Mouse (Mus musculus): ENCODE measurements around the gene Bnipl. TPM values are rescaled to one million over a fixed set of nuclear protein-coding genes. Genes with fewer than 3 reads are reported as not detected.

Gene Bnipl
- polyA plus RNA-seq, 1 experiment from 2014 or later, result 0.22 TPM

DNA sequence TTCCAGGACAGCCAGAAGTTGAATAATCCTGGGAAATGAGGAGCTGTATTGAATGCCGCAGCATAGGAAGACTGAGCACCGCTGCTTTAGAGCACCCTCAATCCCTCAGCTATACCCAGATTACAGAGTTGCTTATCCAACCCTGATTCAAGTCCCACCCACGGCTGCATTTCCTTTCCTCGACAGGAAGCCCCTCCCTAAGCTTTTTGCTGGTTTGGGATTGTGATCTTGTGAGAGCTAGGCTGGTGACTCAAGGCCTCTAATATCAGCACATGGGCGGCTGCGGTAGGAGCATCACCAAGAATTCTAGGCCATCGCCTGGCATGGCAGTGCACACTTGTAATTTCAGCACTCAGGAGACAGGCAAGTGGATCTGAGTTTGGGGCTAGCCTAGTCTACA, 35.5 kb upstream of the Bnipl start:
- WGBS, result 90% methylated on average over 7 of the region's 7 CpGs
- Histone ChIP-seq H3K27ac (no peak overlapping the region), H3K9ac (no peak overlapping the region), H3K4me3 (no peak overlapping the region), H3K4me2 (no peak overlapping the region), H3K36me3 (replicated peaks) (peaks cover 12% of the 10 kb centered on the region; the same call in 1 of the 2 replicates), H3K4me1 (peaks cover 24% of the 10 kb centered on the region), H3K27me3 (replicated peaks) (no peaks in the 10 kb centered on the region), H3K9me3 (no peaks in the 10 kb centered on the region)
- ATAC-seq (replicated peaks), result no peak

DNA sequence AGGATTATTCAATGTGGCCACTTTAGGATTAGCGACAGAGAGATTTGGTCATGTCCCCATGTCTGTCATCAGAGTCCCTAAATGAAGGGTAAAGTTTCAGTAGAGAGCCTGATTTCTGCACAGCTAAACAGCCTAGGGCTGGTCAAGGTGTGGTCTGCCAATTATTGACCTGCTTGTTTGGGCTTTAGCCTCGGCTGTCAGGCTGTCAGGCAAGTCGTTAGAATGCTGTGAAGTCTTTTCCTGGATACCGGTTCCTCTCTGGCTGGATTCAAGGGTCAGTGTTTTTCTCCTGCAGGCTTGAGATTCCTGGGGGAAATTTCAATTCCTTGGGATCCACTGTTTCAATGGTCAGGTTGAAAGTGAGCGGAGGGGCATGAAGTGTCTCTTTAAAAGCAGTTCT, 35.0 kb upstream of the Bnipl start:
- Histone ChIP-seq H3K4me2 (no peak overlapping the region), H3K27me3 (replicated peaks) (no peaks in the 10 kb centered on the region), H3K4me1 (peaks cover 24% of the 10 kb centered on the region), H3K27ac (no peak overlapping the region), H3K9ac (no peak overlapping the region), H3K4me3 (no peak overlapping the region), H3K9me3 (no peaks in the 10 kb centered on the region), H3K36me3 (replicated peaks) (peaks cover 9% of the 10 kb centered on the region; the same call in 1 of the 2 replicates)
- no peak for ATAC-seq (replicated peaks)
- 67% methylated on average over 5 of the region's 5 CpGs for WGBS

DNA sequence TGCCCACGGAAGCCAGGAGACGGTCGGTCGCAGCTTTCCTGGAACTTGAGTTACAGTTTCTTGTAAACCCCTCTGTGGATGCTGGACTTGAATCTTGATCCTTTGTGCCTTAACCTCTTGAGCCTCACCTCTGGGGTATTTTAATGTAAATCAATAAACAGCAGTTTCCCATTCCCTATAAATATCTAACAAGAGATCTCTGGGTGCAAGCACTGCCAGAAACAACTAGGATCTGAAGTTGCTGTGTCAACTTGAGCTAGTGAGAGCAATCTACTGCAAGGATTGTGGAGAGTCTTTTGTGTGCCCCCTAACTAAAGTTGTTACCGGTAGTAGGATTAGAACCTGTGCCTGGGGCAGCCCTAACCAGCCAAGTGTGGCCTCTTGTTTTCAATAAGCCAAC, 34.4 kb upstream of the Bnipl start:
- Histone ChIP-seq H3K27ac (no peak overlapping the region), H3K4me3 (no peak overlapping the region), H3K9ac (no peak overlapping the region), H3K36me3 (replicated peaks) (peaks cover 6% of the 10 kb centered on the region; the same call in 1 of the 2 replicates), H3K4me1 (peaks cover 28% of the 10 kb centered on the region), H3K9me3 (no peaks in the 10 kb centered on the region), H3K27me3 (replicated peaks) (no peaks in the 10 kb centered on the region), H3K4me2 (no peak overlapping the region)
- 93% methylated on average over 5 of the region's 5 CpGs for WGBS
- no peak for ATAC-seq (replicated peaks)

DNA sequence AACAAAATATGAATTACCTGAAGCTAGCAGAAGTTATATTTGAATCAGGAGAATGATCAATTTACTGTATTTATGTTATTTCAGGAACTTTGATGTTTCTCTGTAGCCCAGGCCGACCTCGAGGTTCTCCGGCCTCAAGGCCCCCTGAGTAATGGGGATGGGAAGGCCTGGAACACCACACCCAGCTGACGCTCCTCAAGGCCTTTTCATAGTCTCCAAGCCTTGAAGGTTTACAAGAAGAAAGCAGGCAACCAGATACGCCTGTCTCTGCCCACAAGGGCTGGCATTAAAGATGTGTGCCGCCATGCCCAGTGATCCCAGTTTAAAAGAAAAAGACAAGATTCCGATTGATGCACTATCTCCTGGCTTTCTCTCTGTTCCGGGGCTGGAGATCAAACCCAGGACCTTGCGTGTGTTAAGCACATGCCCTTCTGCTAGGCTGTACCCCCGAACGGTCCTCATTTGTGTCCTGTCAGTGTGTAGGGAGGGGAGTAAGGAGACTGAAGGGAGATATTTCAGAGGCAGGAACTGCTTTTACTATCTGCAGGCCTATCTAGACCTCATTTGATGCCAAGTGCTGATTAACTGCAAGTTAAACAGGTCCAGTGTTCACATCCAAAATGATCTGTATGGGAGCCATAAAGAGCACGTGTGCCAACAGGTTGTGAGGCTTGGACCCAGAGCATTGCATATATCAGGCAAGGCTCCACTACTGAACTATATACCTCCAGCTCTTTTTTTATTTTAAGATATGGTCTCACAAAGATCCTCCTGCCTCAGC, 33.7 kb upstream of the Bnipl start:
- Histone ChIP-seq H3K27me3 (replicated peaks) (no peaks in the 10 kb centered on the region), H3K4me1 (peaks cover 28% of the 10 kb centered on the region), H3K36me3 (replicated peaks) (peaks cover 6% of the 10 kb centered on the region; the same call in 1 of the 2 replicates), H3K27ac (no peak overlapping the region), H3K9ac (no peak overlapping the region), H3K4me3 (peak overlapping the region; percentile 71; the same call in 1 of the 2 replicates), H3K4me2 (peak overlapping the region; percentile 83), H3K9me3 (no peaks in the 10 kb centered on the region)
- ATAC-seq (replicated peaks), result no peak
- WGBS, result 89% methylated on average over 12 of the region's 12 CpGs

DNA sequence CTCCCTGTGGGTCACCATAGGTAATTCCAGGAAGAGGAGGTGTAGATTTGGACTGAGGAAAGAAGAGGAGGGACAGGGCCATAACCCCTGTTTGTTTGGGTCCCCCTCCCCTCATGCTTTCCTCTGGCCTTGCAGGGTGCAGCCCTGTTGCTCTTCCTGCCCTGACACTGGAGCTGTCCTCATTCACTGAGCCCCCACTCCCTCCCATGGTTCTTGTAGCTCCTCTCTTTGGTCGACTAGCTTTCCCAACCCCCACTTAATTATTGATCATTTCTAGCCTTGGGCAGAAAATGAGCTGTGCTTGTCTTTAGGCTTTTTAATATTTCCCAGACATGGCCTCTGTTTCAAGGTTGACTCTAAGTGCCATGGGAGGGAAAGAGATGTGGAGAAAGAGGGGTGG, 33.1 kb upstream of the Bnipl start:
- Histone ChIP-seq H3K36me3 (replicated peaks) (peaks cover 6% of the 10 kb centered on the region; the same call in 1 of the 2 replicates), H3K4me3 (peak overlapping the region; percentile 71), H3K27me3 (replicated peaks) (no peaks in the 10 kb centered on the region), H3K4me1 (peaks cover 31% of the 10 kb centered on the region), H3K9ac (peak overlapping the region; percentile 69; the same call in 1 of the 2 replicates), H3K4me2 (peak overlapping the region; percentile 83), H3K27ac (peak overlapping the region; percentile 93; the same call in 1 of the 2 replicates), H3K9me3 (no peaks in the 10 kb centered on the region)
- WGBS, result 14% methylated on average over 1 of the region's 1 CpGs
- no peak for ATAC-seq (replicated peaks)

DNA sequence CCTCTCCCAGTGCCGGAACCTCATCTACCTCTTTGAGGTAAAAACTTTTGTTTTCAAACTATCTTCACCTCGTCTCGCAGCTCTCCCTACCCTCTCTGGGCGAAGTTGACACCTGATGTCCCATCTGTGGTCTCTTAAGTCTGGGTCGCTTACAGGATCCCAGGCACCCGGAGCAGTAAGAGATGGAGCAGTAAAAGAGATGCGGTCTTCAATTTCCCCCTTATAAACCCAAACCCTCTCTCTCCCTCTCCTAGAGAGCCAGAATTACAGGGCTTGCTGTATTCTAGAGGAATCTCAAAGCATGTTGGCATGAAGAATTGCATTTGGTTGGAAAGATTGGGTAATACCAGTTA, 32.6 kb upstream of the Bnipl start:
- H3K27ac ChIP-seq, result peak overlapping the region; percentile 93
- H3K9me3 ChIP-seq, result no peaks in the 10 kb centered on the region
- peaks cover 6% of the 10 kb centered on the region; the same call in 1 of the 2 replicates for H3K36me3 ChIP-seq (replicated peaks)
- H3K9ac ChIP-seq, result peak overlapping the region; percentile 69
- H3K27me3 ChIP-seq (replicated peaks), result no peaks in the 10 kb centered on the region
- H3K4me2 ChIP-seq, result peak overlapping the region; percentile 83
- ATAC-seq (replicated peaks), result no peak
- H3K4me1 ChIP-seq, result peaks cover 31% of the 10 kb centered on the region
- peak overlapping the region; percentile 71 for H3K4me3 ChIP-seq
- under 1% methylated on average over 7 of the region's 7 CpGs for WGBS

DNA sequence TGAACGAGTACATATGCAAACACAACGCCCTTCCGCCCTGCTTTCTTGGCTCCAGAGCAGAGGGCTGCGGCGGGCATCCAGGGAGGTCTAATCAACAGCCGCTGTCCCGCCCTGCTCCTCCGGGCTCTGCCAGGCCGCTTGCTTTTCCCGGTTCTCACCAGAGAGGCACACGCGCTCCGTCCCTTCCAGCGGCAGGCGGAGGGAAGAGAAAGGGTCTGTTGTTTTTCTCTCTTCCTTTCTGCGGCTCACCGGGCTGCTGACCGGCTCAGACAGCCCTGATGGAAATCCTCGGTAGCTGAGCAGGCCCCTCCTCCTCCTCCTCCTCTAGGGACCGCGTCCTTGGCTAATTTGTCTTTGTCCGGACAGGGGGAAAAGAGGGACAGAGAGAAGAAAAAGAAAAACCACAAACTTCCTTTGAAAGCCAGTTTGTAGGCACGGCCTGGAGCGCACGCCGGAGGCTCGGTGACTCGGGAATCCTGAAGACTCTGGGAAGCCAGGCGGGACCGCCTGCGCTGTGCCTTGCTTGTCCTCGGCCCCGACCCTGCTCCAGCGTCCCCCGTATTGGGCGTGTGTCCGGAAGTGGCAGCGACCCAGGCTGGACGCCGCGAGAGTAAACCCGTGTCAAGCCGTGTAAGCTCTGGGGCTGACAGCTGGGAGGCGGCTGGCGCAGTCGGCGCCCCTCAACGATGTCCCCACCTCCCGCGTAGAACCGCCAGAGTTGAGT, 32.0 kb upstream of the Bnipl start:
- Histone ChIP-seq H3K9me3 (no peaks in the 10 kb centered on the region), H3K27ac (peak overlapping the region; percentile 93), H3K4me2 (peak overlapping the region; percentile 83), H3K9ac (peak overlapping the region; percentile 69), H3K4me1 (peaks cover 31% of the 10 kb centered on the region), H3K27me3 (replicated peaks) (no peaks in the 10 kb centered on the region), H3K4me3 (peak overlapping the region; percentile 71), H3K36me3 (replicated peaks) (peaks cover 6% of the 10 kb centered on the region; the same call in 1 of the 2 replicates)
- under 1% methylated on average over 49 of the region's 51 CpGs for WGBS
- peak; percentile 58 for ATAC-seq (replicated peaks)

DNA sequence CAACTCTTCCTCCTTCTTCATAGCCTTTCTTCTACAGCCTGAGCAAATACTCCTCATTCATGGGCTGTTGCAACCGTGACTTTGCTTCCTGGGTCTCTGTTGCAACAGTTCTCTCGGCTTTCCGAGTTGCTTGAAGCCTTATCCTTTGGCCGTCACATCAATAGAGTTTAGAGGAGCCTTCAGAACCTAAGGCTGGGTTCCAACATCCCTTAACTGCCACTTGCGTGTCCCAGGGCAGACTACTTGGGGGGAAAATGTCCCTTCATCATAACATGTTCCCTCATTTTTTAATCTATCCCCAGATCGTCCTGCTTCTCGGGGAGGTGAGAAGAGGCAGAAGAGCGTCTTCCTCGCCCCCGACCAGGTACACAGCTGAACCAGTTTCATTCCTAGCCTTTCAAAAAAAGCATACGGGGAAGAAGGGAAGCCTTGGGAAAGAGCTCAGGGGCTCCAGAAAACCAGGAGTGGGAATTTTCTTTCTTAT, 31.4 kb upstream of the Bnipl start:
- ATAC-seq (replicated peaks), result 0 out of 2 replicates have a peak, but pooled peaks have one; percentile 15
- Histone ChIP-seq H3K4me3 (peak overlapping the region; percentile 71), H3K9ac (peak overlapping the region; percentile 69), H3K27me3 (replicated peaks) (no peaks in the 10 kb centered on the region), H3K4me1 (peaks cover 31% of the 10 kb centered on the region), H3K36me3 (replicated peaks) (0 out of 2 replicates have a peak, but pooled peaks cover 1% of the 10 kb centered on the region), H3K27ac (peak overlapping the region; percentile 93), H3K9me3 (no peaks in the 10 kb centered on the region), H3K4me2 (peak overlapping the region; percentile 83)
- WGBS, result under 1% methylated on average over 11 of the region's 11 CpGs

DNA sequence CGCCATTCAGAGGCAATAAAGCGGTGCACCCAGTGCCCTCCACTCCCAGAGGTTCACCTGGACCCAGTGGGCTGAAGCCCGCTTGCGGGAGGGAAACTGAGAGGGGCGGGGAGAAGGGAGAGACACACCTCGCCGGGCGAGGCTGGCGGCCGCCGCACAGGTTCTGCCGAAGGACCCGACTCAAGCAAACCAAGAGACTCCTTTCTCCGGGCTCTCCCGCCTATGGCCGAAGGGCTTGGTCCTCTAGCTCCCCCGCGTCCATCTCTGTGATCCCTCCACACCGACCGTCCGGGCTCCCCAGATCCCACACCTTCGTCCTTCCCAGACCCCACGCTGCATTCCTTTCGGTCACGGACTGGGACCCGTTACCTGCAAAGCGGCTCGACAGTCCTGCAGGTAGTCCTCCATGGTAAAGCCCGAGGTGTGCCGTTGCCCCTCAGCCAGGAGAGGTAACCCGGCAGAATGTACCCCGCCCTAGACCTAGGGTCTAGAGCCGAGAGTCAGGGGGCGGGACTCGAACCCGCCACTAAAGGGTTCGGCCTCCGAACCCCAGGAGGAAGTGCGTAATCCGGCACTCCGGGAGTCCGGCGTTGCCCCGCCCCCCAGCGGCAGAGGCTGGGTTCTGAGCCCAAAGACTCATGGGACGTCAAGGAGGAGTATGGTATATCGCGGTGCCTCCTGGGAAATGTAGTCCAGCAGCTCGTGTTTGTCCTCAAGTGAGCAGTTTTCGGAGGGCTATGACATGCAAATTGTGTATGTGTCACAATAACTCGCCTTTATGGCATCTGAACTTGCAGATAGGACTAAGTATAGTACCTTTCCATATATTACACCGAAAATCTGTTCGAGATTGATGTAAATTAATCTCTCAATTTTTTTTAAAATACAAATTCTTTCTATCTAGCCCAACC, 30.5 kb upstream of the Bnipl start, which contains the start of the genes Mindy1 and Prune1:
Gene Mindy1, plus strand, starts transcription at position 130 of the 911 bp plus-strand sequence.
Gene Prune1, minus strand, starts transcription at position 861 of the 911 bp plus-strand sequence.
- peak; percentile 94 for ATAC-seq (replicated peaks)
- Histone ChIP-seq H3K27ac (peak within 1 kb of the TSS; percentile 93), H3K36me3 (replicated peaks) (no peaks in the 10 kb centered on the region), H3K27me3 (replicated peaks) (no peaks in the 10 kb centered on the region), H3K4me2 (peak within 1 kb of the TSS; percentile 83), H3K9ac (peak within 1 kb of the TSS; percentile 74), H3K9me3 (no peaks in the 10 kb centered on the region), H3K4me3 (peak within 1 kb of the TSS; percentile 71), H3K4me1 (peaks cover 31% of the 10 kb centered on the region)
- under 1% methylated on average over 53 of the region's 53 CpGs for WGBS

DNA sequence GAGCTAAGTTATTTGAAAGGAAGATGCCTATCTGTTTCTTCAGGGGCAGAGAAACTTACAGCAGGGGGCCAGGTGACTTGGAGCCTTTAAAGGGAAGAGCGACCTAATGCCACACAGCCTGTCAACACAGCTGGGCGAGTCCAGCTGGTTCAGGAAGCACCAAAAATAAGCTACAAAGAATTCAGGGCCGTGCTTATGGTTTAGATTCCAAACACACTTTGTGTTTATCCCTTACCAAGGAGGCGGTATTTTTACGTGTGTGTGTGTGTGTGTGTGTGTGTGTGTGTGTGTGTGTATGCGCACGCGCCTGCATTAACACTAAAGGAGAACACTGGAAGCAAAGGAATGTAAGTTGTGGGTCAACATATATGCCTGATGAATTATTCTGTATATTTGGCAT, 29.8 kb upstream of the Bnipl start:
- no peak for ATAC-seq (replicated peaks)
- no peaks in the 10 kb centered on the region for H3K27me3 ChIP-seq (replicated peaks)
- peak overlapping the region; percentile 83 for H3K4me2 ChIP-seq
- WGBS, result 23% methylated on average over 8 of the region's 8 CpGs
- H3K9ac ChIP-seq, result peak overlapping the region; percentile 74
- H3K4me1 ChIP-seq, result peaks cover 31% of the 10 kb centered on the region
- peak overlapping the region; percentile 93 for H3K27ac ChIP-seq
- H3K9me3 ChIP-seq, result no peaks in the 10 kb centered on the region
- H3K36me3 ChIP-seq (replicated peaks), result no peaks in the 10 kb centered on the region
- H3K4me3 ChIP-seq, result peak overlapping the region; percentile 71

DNA sequence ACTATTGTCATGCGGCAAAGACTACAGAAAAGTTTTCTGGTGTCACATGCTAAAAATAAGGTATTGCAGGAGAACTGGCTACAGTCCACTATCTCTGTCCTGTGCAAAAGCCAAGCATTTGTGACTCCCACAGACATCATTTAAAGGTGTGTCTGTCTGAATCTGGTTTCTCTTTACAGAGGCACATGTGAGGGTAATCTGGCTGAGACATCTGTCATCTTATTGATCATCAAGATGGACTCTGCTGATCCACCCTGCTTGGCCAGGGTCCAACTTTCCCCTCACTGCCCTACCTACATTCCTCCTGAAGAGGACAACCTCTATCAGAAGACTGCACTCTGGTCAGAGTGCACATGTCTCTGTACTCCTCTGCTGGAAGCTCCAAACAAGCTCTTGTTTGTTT, 26.2 kb upstream of the Bnipl start:
- H3K9me3 ChIP-seq, result no peaks in the 10 kb centered on the region
- H3K4me3 ChIP-seq, result no peak overlapping the region
- WGBS, result 96% methylated on average over 1 of the region's 1 CpGs
- no peak for ATAC-seq (replicated peaks)
- no peak overlapping the region for H3K27ac ChIP-seq
- no peak overlapping the region for H3K9ac ChIP-seq
- H3K4me2 ChIP-seq, result no peak overlapping the region
- no peaks in the 10 kb centered on the region for H3K36me3 ChIP-seq (replicated peaks)
- peaks cover 8% of the 10 kb centered on the region for H3K4me1 ChIP-seq
- H3K27me3 ChIP-seq (replicated peaks), result no peaks in the 10 kb centered on the region
